Mouse (Mus musculus) E14TG2a.4 (cell line): Measurements from ENCODE around the gene Ruvbl2.

Experiments used
- CTCF ChIP-seq: conservative IDR thresholded peaks from 2 replicates; pipeline ENCODE4 v1.5.1; 2014; ENCODE audit warnings: low read length
- NANOG ChIP-seq: IDR thresholded peaks from 2 replicates; pipeline ENCODE4 v1.6.1; 2014; ENCODE audit warnings: borderline replicate concordance, low read length, mixed read lengths
- POU5F1 ChIP-seq: IDR thresholded peaks from 2 replicates; pipeline ENCODE4 v1.6.1; 2014; ENCODE audit warnings: low read length, borderline replicate concordance

DNA sequence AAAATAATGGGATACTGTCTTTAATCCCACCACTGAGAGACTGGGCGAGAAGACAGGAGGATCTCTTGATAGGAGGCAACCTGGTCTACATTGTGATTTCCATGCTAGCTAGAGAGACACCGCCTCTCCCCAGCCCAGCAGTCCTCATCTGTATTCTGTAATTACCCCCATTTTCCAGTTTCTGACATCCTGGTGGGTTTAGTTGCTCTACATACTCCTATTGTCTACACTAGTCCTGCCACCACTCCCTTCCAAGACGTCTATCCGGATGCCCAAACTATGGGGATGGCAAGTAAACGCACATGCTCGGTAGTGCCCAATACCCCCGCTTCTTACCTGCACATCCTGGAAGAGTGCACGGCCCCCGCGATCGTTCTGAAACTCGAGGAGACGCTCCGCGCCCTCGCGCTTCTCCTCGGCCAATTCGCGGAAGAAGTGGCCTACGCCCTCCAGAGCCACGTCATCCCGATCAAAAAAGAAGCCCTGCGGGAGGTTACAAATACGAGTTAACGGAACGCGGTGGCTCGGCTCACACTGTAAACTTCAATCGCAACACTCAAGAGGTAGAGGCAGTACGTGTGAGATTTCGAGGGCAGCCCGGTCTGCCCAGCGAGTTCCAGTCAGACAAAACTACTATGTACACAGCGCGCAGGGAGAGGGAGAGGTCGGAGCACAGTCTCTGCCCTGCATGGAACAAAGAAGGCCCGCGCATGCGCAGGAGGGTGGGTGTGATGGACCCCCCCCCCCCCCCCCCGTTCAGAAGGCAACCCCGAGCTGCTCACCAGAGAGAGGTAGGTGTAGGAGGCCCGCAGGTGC lies 21.1 kb upstream of the Ruvbl2 start:
- TF ChIP-seq CTCF: no peak
- TF ChIP-seq NANOG: no peak
- TF ChIP-seq POU5F1: no peak
